Mouse (Mus musculus) liver, embryonic 15.5 days (tissue): ENCODE data around the gene Kirrel. TPM values are rescaled to one million over a fixed set of nuclear protein-coding genes. Genes with fewer than 3 reads are reported as not detected.

Experiments
- ATAC-seq: fragments of 200-750 bp; cut with Nextera tagmentation; 2 replicates; pipeline ENCODE4 v1.8.0; 2017; ENCODE audit warnings: moderate number of reproducible peaks, mild to moderate bottlenecking, moderate library complexity; ENCODE audit not compliant: insufficient read depth
- H3K27ac ChIP-seq: fragments of 300-500 bp; sonication (generic); replicated peaks from 2 replicates; pipeline ENCODE4 v1.5.1; 2015; ENCODE audit warnings: mild to moderate bottlenecking, inconsistent platforms
- H3K27me3 ChIP-seq: fragments of 300-500 bp; sonication (generic); 2 replicates; pipeline ENCODE4 v1.6.1; 2015; ENCODE audit warnings: mild to moderate bottlenecking, inconsistent platforms
- H3K36me3 ChIP-seq: fragments of 300-500 bp; sonication (generic); replicated peaks from 2 replicates; pipeline ENCODE4 v1.6.1; 2015; ENCODE audit warnings: moderate library complexity, mild to moderate bottlenecking, inconsistent platforms
- H3K4me1 ChIP-seq: fragments of 300-500 bp; sonication (generic); replicated peaks from 2 replicates; pipeline ENCODE4 v1.6.1; 2015; ENCODE audit warnings: inconsistent platforms
- H3K4me2 ChIP-seq: fragments of 300-500 bp; sonication (generic); 2 replicates; pipeline ENCODE4 v1.6.1; 2015; ENCODE audit warnings: moderate library complexity, mild to moderate bottlenecking, inconsistent platforms
- H3K4me3 ChIP-seq: fragments of 300-500 bp; sonication (generic); replicated peaks from 2 replicates; pipeline ENCODE4 v1.5.1; 2015; ENCODE audit warnings: mild to moderate bottlenecking, inconsistent platforms
- H3K9ac ChIP-seq: fragments of 300-500 bp; sonication (generic); 2 replicates; pipeline ENCODE4 v1.6.1; 2015; ENCODE audit warnings: moderate library complexity, mild to moderate bottlenecking, inconsistent platforms
- H3K9me3 ChIP-seq: fragments of 300-500 bp; sonication (generic); replicated peaks from 2 replicates; pipeline ENCODE4 v1.6.1; 2016; ENCODE audit warnings: inconsistent platforms
- WGBS: fragments of 180-500 bp; shearing (Covaris S2); methylation state at CpG from one replicate; pipeline ENCODE4 v1.1.7; 2015; ENCODE audit warnings: mixed read lengths; ENCODE audit not compliant: insufficient replicate concordance; 5-methylcytosine and 5-hydroxymethylcytosine counted together
- polyA plus RNA-seq: library from polyadenylated mRNA; unstranded; fragments of >200 nt; fragmentation: Nextera tagmentation; extraction: Ambion mirVana; gene quantifications from 2 replicates; pipeline ENCODE4 v1.2.1, GENCODE M21; 2015

The Kirrel gene
- polyA plus RNA-seq, 1 experiment from 2014 or later, result 0.92 TPM

GRCm38 (mm10) chr3:87102346-87102745 is 72.2 kb downstream of the Kirrel start:
- H3K27ac ChIP-seq, result no peak overlapping the region
- no peak overlapping the region for H3K9ac ChIP-seq
- no peak overlapping the region for H3K4me2 ChIP-seq
- no peaks in the 10 kb centered on the region for H3K27me3 ChIP-seq
- no peaks in the 10 kb centered on the region for H3K9me3 ChIP-seq
- no peaks in the 10 kb centered on the region for H3K4me1 ChIP-seq
- no peaks in the 10 kb centered on the region for H3K36me3 ChIP-seq
- ATAC-seq, result no peak
- no peak overlapping the region for H3K4me3 ChIP-seq
- 41% methylated on average over 7 of the region's 7 CpGs for WGBS

GRCm38 (mm10) chr3:87100911-87101310 is 73.6 kb downstream of the Kirrel start:
- no peak for ATAC-seq
- Histone ChIP-seq H3K4me2 (no peak overlapping the region), H3K27me3 (no peaks in the 10 kb centered on the region), H3K27ac (no peak overlapping the region), H3K9me3 (no peaks in the 10 kb centered on the region), H3K4me3 (no peak overlapping the region), H3K4me1 (no peaks in the 10 kb centered on the region), H3K9ac (no peak overlapping the region), H3K36me3 (no peaks in the 10 kb centered on the region)
- WGBS, result 53% methylated on average over 4 of the region's 4 CpGs

- 69% methylated on average over 19 of the region's 19 CpGs for WGBS
- no peak overlapping the region for H3K4me3 ChIP-seq
- ATAC-seq, result no peak
These were observed 76.3 kb downstream of the Kirrel start for GRCm38 (mm10) chr3:87097969-87098946.

GRCm38 (mm10) chr3:87097205-87097604 is 77.3 kb downstream of the Kirrel start:
- no peak for ATAC-seq
- Histone ChIP-seq H3K36me3 (no peaks in the 10 kb centered on the region), H3K27ac (no peak overlapping the region), H3K4me2 (no peak overlapping the region), H3K9me3 (no peaks in the 10 kb centered on the region), H3K4me1 (no peaks in the 10 kb centered on the region), H3K9ac (no peak overlapping the region), H3K27me3 (no peaks in the 10 kb centered on the region), H3K4me3 (no peak overlapping the region)
- WGBS, result 75% methylated on average over 9 of the region's 9 CpGs

More at GRCm38 (mm10) chr3:87097969-87098946, 76.3 kb downstream of the Kirrel start:
- no peak overlapping the region for H3K4me2 ChIP-seq
- no peak overlapping the region for H3K27ac ChIP-seq
- no peaks in the 10 kb centered on the region for H3K36me3 ChIP-seq
- no peaks in the 10 kb centered on the region for H3K9me3 ChIP-seq
- H3K9ac ChIP-seq, result no peak overlapping the region
- H3K27me3 ChIP-seq, result no peaks in the 10 kb centered on the region
- H3K4me1 ChIP-seq, result no peaks in the 10 kb centered on the region

- Histone ChIP-seq H3K9ac (no peak overlapping the region), H3K9me3 (no peaks in the 10 kb centered on the region), H3K4me2 (no peak overlapping the region), H3K36me3 (no peaks in the 10 kb centered on the region), H3K27me3 (no peaks in the 10 kb centered on the region), H3K27ac (no peak overlapping the region), H3K4me1 (no peaks in the 10 kb centered on the region), H3K4me3 (no peak overlapping the region)
- no peak for ATAC-seq
- WGBS, result 49% methylated on average over 6 of the region's 6 CpGs
These were observed 80.8 kb downstream of the Kirrel start for GRCm38 (mm10) chr3:87093718-87094117.

- Histone ChIP-seq H3K4me1 (no peaks in the 10 kb centered on the region), H3K4me2 (no peak overlapping the region), H3K36me3 (no peaks in the 10 kb centered on the region), H3K4me3 (no peak overlapping the region), H3K27me3 (no peaks in the 10 kb centered on the region), H3K27ac (no peak overlapping the region), H3K9me3 (no peaks in the 10 kb centered on the region), H3K9ac (no peak overlapping the region)
- 60% methylated on average over 13 of the region's 13 CpGs for WGBS
- ATAC-seq, result 0 out of 2 replicates have a peak, but pooled peaks have one; percentile 37
These were observed 84.6 kb downstream of the Kirrel start for GRCm38 (mm10) chr3:87089694-87090565.

GRCm38 (mm10) chr3:87087146-87087545 is 87.4 kb downstream of the Kirrel start:
- H3K9ac ChIP-seq, result no peak overlapping the region
- H3K4me3 ChIP-seq, result no peak overlapping the region
- WGBS, result 76% methylated on average over 7 of the region's 7 CpGs
- no peaks in the 10 kb centered on the region for H3K27me3 ChIP-seq
- no peaks in the 10 kb centered on the region for H3K9me3 ChIP-seq
- H3K4me1 ChIP-seq, result no peaks in the 10 kb centered on the region
- H3K27ac ChIP-seq, result no peak overlapping the region
- no peak overlapping the region for H3K4me2 ChIP-seq
- ATAC-seq, result no peak
- no peaks in the 10 kb centered on the region for H3K36me3 ChIP-seq

GRCm38 (mm10) chr3:87082235-87082634 is 92.3 kb downstream of the Kirrel start:
- Histone ChIP-seq H3K36me3 (no peaks in the 10 kb centered on the region), H3K9ac (no peak overlapping the region), H3K4me2 (no peak overlapping the region), H3K9me3 (no peaks in the 10 kb centered on the region), H3K4me3 (no peak overlapping the region), H3K4me1 (no peaks in the 10 kb centered on the region), H3K27ac (no peak overlapping the region), H3K27me3 (no peaks in the 10 kb centered on the region)
- 53% methylated on average over 3 of the region's 3 CpGs for WGBS
- no peak for ATAC-seq

- H3K27ac ChIP-seq, result no peak overlapping the region
- WGBS, result 64% methylated on average over 4 of the region's 4 CpGs
- no peaks in the 10 kb centered on the region for H3K27me3 ChIP-seq
- H3K9ac ChIP-seq, result no peak overlapping the region
- no peak overlapping the region for H3K4me3 ChIP-seq
- ATAC-seq, result no peak
- no peaks in the 10 kb centered on the region for H3K9me3 ChIP-seq
- H3K36me3 ChIP-seq, result no peaks in the 10 kb centered on the region
- H3K4me1 ChIP-seq, result no peaks in the 10 kb centered on the region
- no peak overlapping the region for H3K4me2 ChIP-seq
These were observed 94.8 kb downstream of the Kirrel start for GRCm38 (mm10) chr3:87079751-87080150.

GRCm38 (mm10) chr3:87079301-87079700 is 95.2 kb downstream of the Kirrel start:
- ATAC-seq, result no peak
- H3K9ac ChIP-seq, result no peak overlapping the region
- no peak overlapping the region for H3K4me3 ChIP-seq
- no peak overlapping the region for H3K4me2 ChIP-seq
- no peaks in the 10 kb centered on the region for H3K4me1 ChIP-seq
- WGBS, result 67% methylated on average over 7 of the region's 7 CpGs
- no peaks in the 10 kb centered on the region for H3K36me3 ChIP-seq
- H3K27ac ChIP-seq, result no peak overlapping the region
- no peaks in the 10 kb centered on the region for H3K9me3 ChIP-seq
- no peaks in the 10 kb centered on the region for H3K27me3 ChIP-seq

GRCm38 (mm10) chr3:87077681-87078080 is 96.9 kb downstream of the Kirrel start:
- no peak overlapping the region for H3K27ac ChIP-seq
- no peaks in the 10 kb centered on the region for H3K27me3 ChIP-seq
- 55% methylated on average over 9 of the region's 9 CpGs for WGBS
- no peaks in the 10 kb centered on the region for H3K36me3 ChIP-seq
- H3K9me3 ChIP-seq, result no peaks in the 10 kb centered on the region
- no peak for ATAC-seq
- H3K4me1 ChIP-seq, result no peaks in the 10 kb centered on the region
- H3K4me2 ChIP-seq, result no peak overlapping the region
- no peak overlapping the region for H3K4me3 ChIP-seq
- H3K9ac ChIP-seq, result no peak overlapping the region
